Mouse (Mus musculus): Measurements from ENCODE around the gene BC049730.

BC049730 gene

DNA sequence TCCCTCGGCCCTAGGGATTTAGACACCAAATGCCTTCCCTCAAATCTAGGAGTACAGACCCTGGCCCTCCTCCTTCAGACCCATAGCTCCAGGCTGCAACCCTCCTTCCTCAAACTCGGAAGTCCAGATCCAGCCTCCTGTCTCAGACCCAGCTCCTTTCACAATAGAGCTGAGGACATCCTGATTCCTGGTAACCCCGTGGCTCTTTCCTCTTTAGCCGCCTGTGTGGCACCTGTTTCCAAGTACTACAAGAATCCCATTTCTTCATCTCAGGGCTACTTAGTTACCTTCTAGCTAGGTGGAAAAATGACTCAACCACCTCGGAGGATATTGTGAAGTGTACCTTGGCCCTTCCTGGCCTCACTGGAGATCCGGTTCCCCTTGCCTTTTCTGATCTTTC, 52.1 kb downstream of the BC049730 start:
- in situ Hi-C loops (cut with MseI, MboI), result no loop called here

- in situ Hi-C loops (cut with MseI, MboI), result no loop called here
Measured at GRCm38 (mm10) chr7:24762574-24762973, 53.5 kb downstream of the BC049730 start.

Data from mouse trophoblast stem cell (cell line).